25 mouse cellular contexts compared by ENCODE assay signal in genomic region chr13:6137170-6137569, GRCm38 (mm10).
A peak's percentile ranks its signal among the peaks of the same experiment; 100 is the strongest.
DNase-seq lines count a peak whose midpoint lies in the region; ATAC-seq and TF ChIP-seq lines count a peak whose summit lies in the region.
"Had no signal": no experiment of that assay in that cellular context is flagged by ENCODE, and none has a peak within 500 bp of the region (broad histone marks: within the 10 kb centered on the region; RNA-seq: fewer than 3 reads in every experiment).

No protein-coding gene starts in this region.

- 8% methylated on average over 4 of the region's 4 CpGs for WGBS in midbrain, embryonic 15.5 days
- WGBS in midbrain, embryonic 10.5 days, result 21% methylated on average over 4 of the region's 4 CpGs
- under 1% methylated on average over 4 of the region's 4 CpGs for whole genome bisulfite sequencing in forebrain, embryonic 12.5 days

- no peak overlapping the region for H3K4me2 ChIP-seq in midbrain, embryonic 15.5 days
- no peak overlapping the region for H3K4me2 ChIP-seq in forebrain, embryonic 12.5 days
- H3K4me2 ChIP-seq: heart, embryonic 12.5 days; hindbrain, embryonic 14.5 days; kidney, embryonic 15.5 days; liver, embryonic 12.5 days; neural tube, embryonic 15.5 days; stomach, embryonic 15.5 days had no signal

- ATAC-seq in midbrain, embryonic 15.5 days (replicated peaks), result peak; percentile 70; the same call in 1 of the 2 replicates
- peak; percentile 60; the same call in 1 of the 2 replicates for ATAC-seq in forebrain, embryonic 12.5 days (ENCODE audit: low FRiP score)
- no peak for ATAC-seq in inflammation-experienced regulatory T-cells, adult 6 months
- ATAC-seq: activated CD4-positive, CD25-positive, alpha-beta regulatory T cell, adult 4 months; liver, embryonic 12.5 days; liver, postnatal 0 days had no signal

- H3K27me3 ChIP-seq in midbrain, embryonic 15.5 days (replicated peaks), result no peaks in the 10 kb centered on the region
- no peaks in the 10 kb centered on the region for H3K27me3 ChIP-seq in midbrain, embryonic 10.5 days (ENCODE audit: low read depth, poor library complexity, severe bottlenecking)
- H3K27me3 ChIP-seq in forebrain, embryonic 12.5 days, result no peaks in the 10 kb centered on the region
- H3K27me3 ChIP-seq: heart, embryonic 12.5 days; kidney, embryonic 15.5 days; liver, embryonic 12.5 days; megakaryocyte, embryonic 14.5 days; neural tube, embryonic 15.5 days; stomach, embryonic 15.5 days had no signal

- no peaks in the 10 kb centered on the region for H3K9me3 ChIP-seq in midbrain, embryonic 15.5 days
- no peaks in the 10 kb centered on the region for H3K9me3 ChIP-seq in midbrain, embryonic 10.5 days (replicated peaks)
- no peaks in the 10 kb centered on the region for H3K9me3 ChIP-seq in ES-E14 (ENCODE audit: control insufficient read depth, insufficient read depth, low read depth, low read length)
- H3K9me3 ChIP-seq in forebrain, embryonic 12.5 days, result no peaks in the 10 kb centered on the region
- H3K9me3 ChIP-seq: heart, embryonic 12.5 days; kidney, embryonic 15.5 days; liver, embryonic 12.5 days; megakaryocyte, embryonic 14.5 days; neural tube, embryonic 15.5 days; stomach, embryonic 15.5 days had no signal

- no peak overlapping the region for H3K4me3 ChIP-seq in midbrain, embryonic 15.5 days
- no peak overlapping the region for H3K4me3 ChIP-seq in midbrain, embryonic 10.5 days
- no peak overlapping the region for H3K4me3 ChIP-seq in ES-E14 (ENCODE audit: insufficient read depth in 1 of 2, low read depth in 1 of 2, low read length in 2 of 2, poor library complexity in 1 of 2, severe bottlenecking in 1 of 2)
- no peak overlapping the region for H3K4me3 ChIP-seq in forebrain, embryonic 12.5 days (replicated peaks)
- H3K4me3 ChIP-seq: gastrocnemius, adult 2 months; heart, adult 2 months; heart, embryonic 12.5 days; kidney, embryonic 15.5 days; liver, embryonic 12.5 days; megakaryocyte, embryonic 14.5 days; neural tube, embryonic 15.5 days; stomach, embryonic 15.5 days had no signal

- in situ Hi-C loops in ES-E14 (cut with MboI; ENCODE audit: low sequenced_read_pairs in 2 of 2, unreplicated experiment in 2 of 2), result no loop called here

- peaks cover 4% of the 10 kb centered on the region; the same call in 1 of the 2 replicates for H3K4me1 ChIP-seq in midbrain, embryonic 15.5 days
- peaks cover 11% of the 10 kb centered on the region for H3K4me1 ChIP-seq in midbrain, embryonic 10.5 days
- H3K4me1 ChIP-seq in ES-E14 (ENCODE audit: control insufficient read depth in 2 of 2, insufficient read depth in 2 of 2, low read length in 2 of 2, poor library complexity in 1 of 2), result no peaks in the 10 kb centered on the region
- peaks cover 7% of the 10 kb centered on the region; the same call in 1 of the 2 replicates for H3K4me1 ChIP-seq in forebrain, embryonic 12.5 days
- H3K4me1 ChIP-seq: heart, embryonic 12.5 days; kidney, embryonic 15.5 days; liver, embryonic 12.5 days; megakaryocyte, embryonic 14.5 days; neural tube, embryonic 15.5 days; stomach, embryonic 15.5 days had no signal

- no peak for DNase-seq in midbrain, embryonic 10.5 days (ENCODE audit: low spot score)
- peak; percentile 12 for DNase-seq in ES-E14 (ENCODE audit: low read depth, low spot score)
- DNase-seq in left cerebral cortex, adult 11 months (ENCODE audit: low spot score), result no peak
- DNase-seq: adrenal gland, adult 8-10 months; cerebellum, adult 8-10 months; cerebellum, postnatal 25 days; gastrocnemius, adult 2 months; heart, adult 2 months; kidney, adult 18-20 months; kidney, postnatal 25 days; liver, postnatal 0 days; lung, postnatal 36 days; retina, postnatal 1 day; right cerebral cortex, postnatal 25 days had no signal

- H3K27ac ChIP-seq in midbrain, embryonic 15.5 days, result no peak overlapping the region
- no peak overlapping the region for H3K27ac ChIP-seq in midbrain, embryonic 10.5 days (replicated peaks)
- no peak overlapping the region for H3K27ac ChIP-seq in ES-E14 (ENCODE audit: insufficient read depth, low read depth, low read length, poor library complexity, severe bottlenecking)
- H3K27ac ChIP-seq in forebrain, embryonic 12.5 days, result no peak overlapping the region
- H3K27ac ChIP-seq: gastrocnemius, adult 2 months; heart, adult 2 months; hindbrain, embryonic 14.5 days; kidney, embryonic 15.5 days; liver, embryonic 12.5 days; neural tube, embryonic 15.5 days; stomach, embryonic 15.5 days had no signal

- no peak overlapping the region for H3K9ac ChIP-seq in midbrain, embryonic 15.5 days
- no peak overlapping the region for H3K9ac ChIP-seq in ES-E14 (ENCODE audit: insufficient read depth, low read depth, low read length, poor library complexity, severe bottlenecking)
- no peak overlapping the region for H3K9ac ChIP-seq in forebrain, embryonic 12.5 days
- H3K9ac ChIP-seq: heart, embryonic 12.5 days; hindbrain, embryonic 14.5 days; kidney, embryonic 15.5 days; liver, embryonic 12.5 days; liver, postnatal 0 days; neural tube, embryonic 15.5 days; stomach, embryonic 15.5 days had no signal

- H3K36me3 ChIP-seq in midbrain, embryonic 15.5 days (replicated peaks), result no peaks in the 10 kb centered on the region
- H3K36me3 ChIP-seq in midbrain, embryonic 10.5 days, result no peaks in the 10 kb centered on the region
- no peaks in the 10 kb centered on the region for H3K36me3 ChIP-seq in ES-E14 (ENCODE audit: control insufficient read depth, insufficient read depth, low read length, poor library complexity, severe bottlenecking)
- H3K36me3 ChIP-seq in forebrain, embryonic 12.5 days (replicated peaks), result no peaks in the 10 kb centered on the region
- H3K36me3 ChIP-seq: heart, embryonic 12.5 days; kidney, embryonic 15.5 days; liver, embryonic 12.5 days; neural tube, embryonic 15.5 days; stomach, embryonic 15.5 days had no signal

TF ChIP-seq in ES-E14, 5 proteins besides CTCF, POLR2A, EP300 and RAD21:
- TF ChIP-seq HCFC1 (IDR thresholded peaks at IDR 0.05; ENCODE audit: borderline replicate concordance, insufficient read depth, low read length) (no peak), CHD2 (IDR thresholded peaks at IDR 0.05; ENCODE audit: low read depth, low read length) (no peak), MAFK (IDR thresholded peaks at IDR 0.05; ENCODE audit: insufficient read depth, low read depth, low read length) (no peak), ZNF384 (IDR thresholded peaks at IDR 0.05; ENCODE audit: low read depth, low read length) (no peak), ZC3H11A (IDR thresholded peaks at IDR 0.05; ENCODE audit: borderline replicate concordance, low read depth, low read length) (no peak)
TF ChIP-seq in ES-E14: peak in this region for 0.
